Mouse (Mus musculus) spleen, adult 12 weeks (tissue): ENCODE data around the gene Srp54a.
"Not testable (repeated sequence)": the region's sequence is repeated elsewhere in the genome, so short reads cannot be mapped to it uniquely, and the experiment has no call there.

Experiments
- DNase-seq: peaks from one replicate; pipeline ENCODE4 v3.0.0; 2022; ENCODE audit warnings: low spot score

Srp54a gene

DNA sequence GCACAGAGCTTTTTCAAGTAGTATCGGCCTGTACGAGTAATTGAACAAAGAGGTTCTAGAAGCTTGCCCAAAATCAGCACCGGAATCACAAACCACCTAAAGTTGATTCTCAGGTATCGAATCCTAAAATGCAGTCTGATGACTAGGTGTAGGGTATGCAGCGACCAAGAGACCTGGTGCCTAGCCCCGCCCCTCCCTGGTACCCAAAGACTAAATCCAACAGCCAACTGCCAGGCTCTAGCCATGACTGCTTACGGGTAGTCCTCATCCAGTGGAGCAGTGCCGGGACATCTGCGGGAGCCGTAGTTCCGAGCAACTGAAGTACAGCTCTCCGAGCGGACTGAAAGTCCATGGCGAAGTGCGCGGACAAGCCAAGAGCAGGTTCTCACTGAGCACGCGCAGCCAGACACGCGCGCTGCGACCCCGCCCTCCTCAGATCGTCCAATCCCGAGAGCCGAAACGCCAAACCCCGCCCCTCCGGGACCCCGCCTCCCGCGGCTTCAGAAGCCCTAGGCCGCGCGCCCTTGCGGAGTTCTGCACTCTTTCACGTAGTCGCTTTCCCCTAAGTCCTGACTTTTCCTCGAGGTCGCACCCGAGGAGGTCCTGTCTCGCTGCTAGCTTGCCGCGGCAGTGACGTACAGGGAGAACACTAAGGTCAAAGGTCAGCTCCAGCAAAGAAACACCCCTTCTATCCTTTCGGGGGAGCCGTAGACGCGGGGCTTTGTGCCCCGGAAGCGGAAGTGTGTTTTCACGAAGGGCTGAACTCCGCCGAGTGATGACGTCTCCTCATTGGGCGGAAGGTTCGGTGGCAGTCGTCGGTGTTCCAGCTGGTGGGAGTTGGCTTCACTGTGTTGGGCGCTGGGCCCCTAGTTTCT is at the start of gene Srp54a, which contains the start of gene 2700097O09Rik:
Gene Srp54a (plus strand): TSS at position 537 of the 875 bp plus-strand sequence.
Gene 2700097O09Rik (minus strand): TSS at position 385 of the 875 bp plus-strand sequence.
- DNase-seq, result peak; percentile 99

DNA sequence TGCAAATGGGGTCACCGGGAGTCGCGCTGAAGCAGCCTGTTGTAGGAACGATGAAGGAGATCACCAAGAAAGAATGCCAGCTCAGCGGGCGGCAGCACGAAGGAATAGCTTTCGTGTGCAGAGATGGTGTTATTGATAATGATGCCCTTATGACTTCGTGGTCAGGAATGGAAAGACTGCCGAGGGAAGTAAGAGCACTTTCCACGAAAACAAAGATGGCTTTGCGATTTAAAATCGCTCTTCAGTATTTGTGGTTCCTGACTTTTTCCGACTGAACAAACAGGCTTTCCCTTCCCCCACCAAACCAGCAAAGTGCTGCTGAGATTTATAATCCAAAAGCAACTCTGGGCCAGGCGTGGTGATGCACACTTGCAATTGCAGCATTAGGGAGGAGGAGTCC is 39.1 kb upstream of the Srp54a start:
- DNase-seq, result no peak

DNA sequence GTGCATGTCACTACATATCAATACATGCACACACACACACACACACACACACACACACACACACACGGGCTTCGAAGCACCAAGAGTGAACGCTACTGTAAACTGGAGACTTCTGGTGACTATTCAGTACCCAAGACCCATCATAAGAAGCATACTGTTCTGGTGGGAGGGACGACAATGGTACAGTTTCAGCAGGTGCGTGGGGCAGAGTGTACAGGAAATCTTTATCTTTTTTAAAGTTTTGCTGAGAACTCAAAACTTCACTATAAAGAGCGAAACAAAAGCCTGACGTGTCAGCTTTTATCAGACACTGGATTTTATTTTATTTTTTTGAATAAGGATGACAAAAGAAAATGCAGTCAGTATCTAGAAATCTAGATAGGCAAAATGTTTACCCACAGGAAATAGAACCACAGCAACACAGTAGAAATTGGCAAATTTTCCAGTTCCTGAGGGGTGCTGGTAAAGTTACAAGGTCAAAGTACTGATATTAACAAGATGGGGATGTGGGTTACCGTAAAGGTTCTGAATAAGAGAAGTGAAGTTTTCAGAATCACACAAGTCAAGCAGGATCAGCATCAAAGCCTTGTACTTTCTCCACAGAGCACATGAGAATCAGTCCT is 30.2 kb upstream of the Srp54a start:
- no peak for DNase-seq

DNA sequence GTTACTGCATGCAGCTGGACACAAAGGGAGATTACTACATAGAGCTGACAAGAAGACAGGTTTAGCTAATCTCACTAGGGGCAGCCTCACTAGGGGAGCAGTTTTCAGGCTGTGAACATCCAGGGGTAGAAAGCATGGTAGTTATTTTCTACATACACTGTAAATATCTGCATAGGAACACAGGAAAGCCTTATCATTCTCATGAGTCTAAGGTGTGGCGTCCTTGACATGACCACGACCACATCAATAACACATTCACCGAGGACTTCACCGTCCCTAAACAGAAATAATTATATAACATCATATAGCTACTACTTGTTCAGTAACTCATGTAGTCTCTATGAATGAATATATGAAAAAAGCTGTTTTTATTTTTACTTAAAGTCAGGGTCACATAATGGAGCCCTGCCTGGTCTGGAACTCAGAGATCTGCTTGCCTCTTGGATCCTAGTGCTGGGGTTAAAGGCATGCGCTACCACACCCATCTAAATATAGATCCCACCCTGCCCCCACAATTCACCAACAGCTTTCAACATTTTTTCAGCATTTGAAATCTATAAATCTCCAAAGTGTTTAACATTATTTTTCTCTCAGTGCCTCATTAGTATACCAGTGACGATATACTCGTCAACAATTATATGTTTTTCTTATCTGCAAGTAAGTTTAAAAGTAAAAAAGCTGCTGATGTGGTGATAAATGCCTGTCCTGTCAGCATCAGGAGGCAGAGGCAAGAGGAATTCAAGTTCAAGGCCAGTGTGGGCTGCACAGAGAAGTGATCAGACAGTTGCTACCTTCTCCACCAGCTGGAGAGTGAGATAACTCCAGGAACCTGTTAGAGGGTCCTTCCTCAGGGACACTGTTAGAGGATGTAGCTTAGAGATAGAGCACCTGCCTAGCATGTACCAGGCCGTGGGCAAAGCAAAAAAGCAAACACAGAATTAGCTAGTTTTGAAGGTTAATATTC is 28.6 kb upstream of the Srp54a start:
- DNase-seq, result peak; percentile 21

DNA sequence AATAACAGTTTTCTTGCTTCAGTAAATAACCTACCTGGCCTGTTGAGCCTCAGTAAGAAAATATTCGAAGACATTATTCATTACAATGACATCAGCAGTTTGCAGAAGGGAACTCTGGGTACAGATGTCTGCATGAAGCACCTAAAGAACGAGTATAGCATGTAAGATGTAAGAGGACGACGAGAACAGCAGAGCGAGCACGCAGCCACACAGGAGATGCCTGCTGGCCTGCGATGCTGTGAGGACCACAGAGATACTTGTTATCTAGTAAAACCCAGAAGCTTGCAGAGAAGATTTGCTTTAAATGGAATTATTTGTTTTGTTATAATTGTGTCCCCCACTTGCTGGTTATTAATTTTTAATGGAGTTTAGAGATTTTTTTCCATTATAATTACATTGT is 26.8 kb upstream of the Srp54a start:
- DNase-seq, result no peak

DNA sequence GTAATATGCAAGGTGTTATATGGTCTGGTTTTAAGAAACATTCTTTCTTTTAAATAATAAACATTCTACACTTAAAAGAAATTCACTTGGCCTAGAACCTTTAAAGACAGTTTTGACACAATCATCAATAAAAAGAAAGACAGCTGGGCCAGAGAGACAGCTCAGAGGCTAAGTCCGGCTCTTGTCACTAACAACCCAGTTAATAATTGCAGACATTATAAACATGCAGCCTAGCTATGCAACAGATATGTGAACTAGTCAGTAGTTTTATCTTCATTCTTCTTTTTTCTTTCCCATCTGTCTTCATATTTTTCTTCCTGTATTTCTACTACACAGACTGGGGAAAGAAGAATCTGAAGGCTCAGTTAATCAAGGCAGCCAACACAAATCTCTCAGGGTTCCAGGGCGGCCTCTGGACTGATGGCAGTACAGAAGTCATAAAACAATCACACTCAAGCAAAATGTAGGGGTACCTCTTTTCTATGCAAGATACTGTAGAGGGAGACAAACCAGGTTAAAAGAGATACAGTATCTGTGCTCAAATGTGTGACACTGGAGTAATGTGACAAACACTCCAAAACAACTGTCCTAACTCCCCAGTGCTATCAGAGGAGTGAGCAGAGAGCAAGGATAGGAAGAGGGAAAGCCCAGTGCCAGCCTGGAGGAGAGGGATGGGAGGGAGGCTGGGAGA is 25.4 kb upstream of the Srp54a start:
- DNase-seq, result no peak

DNA sequence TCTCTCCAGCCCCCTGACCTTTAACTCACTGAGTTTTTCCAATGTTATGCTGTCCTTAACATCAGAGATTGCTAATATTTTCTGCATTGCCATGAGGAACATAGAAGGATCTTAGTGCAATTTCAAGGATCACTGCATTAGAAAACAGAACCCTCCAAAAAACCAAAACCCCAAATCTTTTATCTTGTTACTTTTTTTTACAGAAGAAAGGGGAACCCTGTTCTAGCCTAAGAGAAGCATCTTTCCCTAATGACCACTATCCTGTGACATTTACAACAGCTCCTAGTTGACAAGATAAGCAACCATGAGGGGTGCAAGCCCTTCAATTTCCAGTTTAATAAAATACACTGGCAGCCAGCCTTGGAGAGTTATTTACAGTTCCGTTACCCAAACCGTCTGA is 23.4 kb upstream of the Srp54a start:
- no peak for DNase-seq

DNA sequence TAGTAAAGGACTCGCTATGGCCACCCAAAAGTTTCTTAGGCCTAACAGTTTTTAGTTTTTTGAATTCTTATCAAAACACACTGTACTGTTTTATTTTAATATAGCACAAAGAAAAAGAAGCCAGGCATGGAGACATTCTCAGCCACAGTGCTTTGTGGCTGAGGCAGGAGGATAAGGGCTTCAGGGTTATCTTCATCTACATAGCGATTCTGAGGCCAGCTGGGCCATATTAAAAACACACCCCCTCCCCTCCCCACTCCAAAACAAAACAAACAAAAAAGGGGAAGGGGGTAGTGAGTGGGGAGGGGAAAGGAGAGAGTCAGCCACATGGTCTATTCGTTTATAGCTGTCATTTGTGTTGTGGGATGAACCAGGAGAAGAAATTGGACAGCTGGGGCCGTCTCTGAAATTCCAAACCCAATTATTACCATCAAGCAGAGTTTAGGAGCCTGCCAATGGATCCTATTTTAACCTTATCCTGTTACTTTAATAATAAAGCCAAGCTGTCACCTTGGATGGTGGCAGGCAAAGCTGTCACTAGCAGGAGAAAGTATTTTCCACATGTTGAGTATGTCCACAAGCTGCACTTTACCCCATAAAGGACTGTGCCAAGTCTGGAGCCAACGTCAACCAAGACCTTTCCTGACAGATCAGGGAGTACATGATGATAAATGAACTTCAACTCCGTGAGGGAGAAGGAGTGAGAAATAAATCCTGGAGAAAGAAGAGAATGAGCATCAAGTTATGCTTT is 21.0 kb upstream of the Srp54a start:
- DNase-seq, result no peak

DNA sequence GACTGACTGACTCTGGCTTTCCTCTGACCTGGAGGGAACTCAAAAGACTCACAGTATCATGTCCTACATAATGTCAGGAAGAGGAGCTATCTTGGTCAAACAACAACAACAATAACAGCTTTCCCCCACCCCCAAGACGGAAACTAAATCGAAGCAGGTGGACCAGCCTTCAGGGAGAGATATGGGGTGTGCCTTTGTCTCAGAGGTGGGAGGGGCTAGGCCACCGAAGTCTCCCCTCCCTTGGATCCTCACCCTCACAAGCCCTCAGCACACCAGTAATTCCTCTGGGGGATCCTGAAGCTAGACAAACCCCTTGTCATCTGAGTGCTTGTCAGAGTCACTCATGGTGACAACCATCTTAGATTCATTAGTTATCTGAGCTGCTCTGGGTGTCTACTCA is 20.2 kb upstream of the Srp54a start:
- DNase-seq, result no peak

DNA sequence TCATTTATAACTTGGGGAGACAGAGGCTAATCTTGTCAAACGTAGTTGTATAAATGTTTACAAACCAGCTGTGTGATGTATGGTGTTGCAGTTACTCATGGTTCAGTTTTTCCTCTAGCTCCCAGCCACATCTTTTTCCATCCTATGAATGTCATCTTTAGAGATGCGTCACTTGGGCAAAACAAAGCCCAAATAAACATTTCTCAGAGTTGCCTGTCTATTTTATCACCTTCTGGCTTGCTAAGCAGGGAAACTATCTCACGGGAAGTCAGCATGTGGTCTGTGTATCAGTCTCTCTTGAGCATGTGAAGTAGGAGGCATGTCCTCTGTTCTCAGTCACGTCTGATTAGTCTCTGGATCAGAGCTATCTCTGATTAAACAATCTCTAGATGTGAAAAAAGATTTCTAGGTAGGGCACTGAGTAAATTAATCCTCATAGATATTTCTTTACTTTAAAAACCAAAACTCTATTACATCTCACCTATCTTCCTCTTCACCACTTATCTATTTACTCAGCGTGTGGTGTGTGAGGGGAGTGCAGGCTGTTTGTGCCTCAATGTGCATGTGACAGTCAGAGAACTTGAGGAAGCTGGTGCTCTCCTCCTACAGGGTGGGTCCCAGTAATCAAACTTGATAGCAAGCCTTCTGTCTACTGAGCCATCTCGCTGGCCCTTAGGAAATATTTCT is 19.7 kb upstream of the Srp54a start:
- no peak for DNase-seq

DNA sequence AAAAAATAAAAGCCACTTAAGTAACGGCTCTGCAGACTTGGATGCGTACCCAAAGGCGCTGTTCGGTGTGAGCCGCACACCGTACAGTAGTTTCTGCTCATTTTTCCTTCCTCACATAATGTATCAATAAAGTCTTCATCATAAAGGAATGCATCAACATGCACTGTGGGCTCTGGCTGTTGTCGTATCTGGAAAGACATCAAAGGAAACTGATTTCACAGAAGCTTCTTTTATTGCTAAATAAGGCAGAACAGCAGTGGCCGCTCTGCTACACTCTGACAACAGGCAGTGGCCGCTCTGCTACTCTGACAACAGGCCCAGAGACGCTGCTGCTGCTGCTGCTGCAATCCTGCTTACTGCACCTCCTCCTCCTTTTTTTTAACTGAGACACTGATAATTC is 19.1 kb upstream of the Srp54a start:
- no peak for DNase-seq

DNA sequence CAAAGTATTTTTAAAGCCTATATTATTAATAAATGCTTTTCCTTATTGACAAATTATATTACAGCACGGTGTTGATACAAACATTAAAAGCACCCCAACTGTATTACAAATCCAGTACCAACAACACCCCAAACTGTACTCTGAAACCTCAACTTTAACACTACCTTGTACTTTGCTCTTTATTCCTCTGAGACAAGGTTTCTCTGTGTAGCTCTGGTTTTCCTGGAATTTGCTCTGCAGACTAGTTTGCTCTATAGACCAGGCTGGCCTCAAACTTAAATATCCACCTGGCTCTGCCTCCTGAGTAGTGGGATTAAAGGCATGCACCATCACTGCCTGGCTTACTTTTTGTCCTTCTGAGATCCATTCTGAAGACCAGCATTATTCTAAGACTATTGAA is 17.9 kb upstream of the Srp54a start:
- no peak for DNase-seq

DNA sequence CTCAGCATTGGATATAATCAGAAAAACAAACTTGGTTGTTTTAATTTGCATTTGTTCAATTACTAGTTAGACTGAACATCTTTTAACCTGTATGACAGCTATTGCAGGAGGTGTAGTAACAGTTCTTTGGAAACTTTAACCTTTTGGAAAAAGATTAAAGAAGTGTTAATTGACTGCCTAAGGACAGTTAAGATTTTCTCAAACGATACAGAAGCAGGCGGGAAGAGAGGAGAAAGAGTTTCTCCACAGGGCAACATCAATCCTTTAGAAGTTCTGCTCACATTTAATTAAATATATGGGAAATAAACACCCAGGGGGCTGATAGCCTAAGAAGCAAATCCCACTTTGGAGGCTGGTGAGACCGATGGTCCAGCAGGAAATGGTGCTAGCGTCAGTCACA is 7.6 kb upstream of the Srp54a start:
- no peak for DNase-seq

DNA sequence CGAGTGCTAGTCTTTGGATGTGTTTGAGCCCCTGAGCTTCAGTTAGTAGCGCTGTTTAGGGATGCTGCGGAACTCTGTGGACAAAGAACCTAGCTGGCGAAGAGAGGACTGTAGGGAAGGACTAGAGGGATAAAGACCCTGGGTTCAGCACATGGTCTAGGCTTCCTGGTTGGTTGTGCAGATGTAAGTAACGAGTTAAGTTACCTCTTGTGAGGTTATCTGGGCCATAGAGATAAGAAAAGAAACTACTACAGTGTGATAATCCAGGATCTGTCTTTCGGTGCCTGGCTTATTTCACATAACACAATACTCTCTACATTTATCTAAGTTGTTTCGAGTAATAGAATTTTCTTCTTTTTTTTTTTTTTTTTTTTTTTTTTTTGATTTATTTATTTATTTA is 6.4 kb upstream of the Srp54a start:
- no peak for DNase-seq

DNA sequence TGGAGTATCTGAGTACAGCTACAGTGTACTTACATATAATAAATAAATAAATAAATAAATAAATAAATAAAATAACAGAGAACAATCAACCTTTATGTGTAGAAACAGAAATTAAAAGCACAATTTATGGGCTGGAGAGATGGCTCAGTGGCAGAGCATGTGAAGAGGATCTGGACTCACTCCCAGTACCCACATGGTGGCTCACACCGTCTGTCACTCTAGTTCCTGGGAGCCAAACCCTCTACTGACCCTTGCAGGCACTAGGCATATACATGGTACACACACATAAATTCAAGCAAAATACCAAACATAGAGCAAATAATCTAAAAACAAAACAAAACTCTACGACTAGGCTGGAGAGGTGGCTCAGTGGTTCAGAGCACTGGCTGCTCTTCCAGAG is 4.8 kb upstream of the Srp54a start:
- DNase-seq, result no peak

DNA sequence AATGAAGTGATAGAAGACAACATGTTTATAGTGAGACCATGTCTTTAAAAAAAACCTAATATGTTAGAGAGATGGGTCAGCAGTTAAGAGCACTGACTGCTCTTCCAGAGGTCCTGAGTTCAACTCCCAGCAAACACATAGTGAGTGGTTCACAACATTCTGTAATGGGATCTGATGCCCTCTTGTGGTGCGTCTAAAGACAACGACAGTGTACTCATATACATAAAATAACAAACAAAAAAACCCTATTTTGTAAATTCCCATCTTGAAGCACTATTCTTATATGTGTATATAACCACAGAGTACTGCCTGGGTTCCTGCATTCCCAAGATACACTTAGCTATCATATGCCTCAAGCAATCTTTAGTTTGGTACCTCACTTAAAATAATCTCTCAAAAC is 1.4 kb upstream of the Srp54a start:
- DNase-seq, result not testable (repeated sequence)

DNA sequence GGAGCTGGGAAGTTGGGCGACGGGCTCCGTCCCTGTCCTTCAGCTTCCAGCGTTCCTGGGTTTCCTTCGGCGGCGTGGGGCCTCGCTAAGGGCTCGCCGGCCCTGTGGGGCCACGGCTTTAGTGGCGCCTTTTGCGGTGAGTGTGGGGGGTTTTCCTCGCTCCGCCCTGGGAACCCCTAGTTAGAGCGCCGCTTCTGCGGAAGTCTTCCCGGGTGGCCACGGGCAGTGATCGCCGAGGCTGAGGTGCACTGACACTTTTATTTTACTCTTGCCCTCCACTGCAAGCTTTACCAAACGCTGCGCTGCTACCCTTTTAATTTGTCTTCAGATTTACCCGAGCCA is 510 bp downstream of the Srp54a start:
- not testable (repeated sequence) for DNase-seq

DNA sequence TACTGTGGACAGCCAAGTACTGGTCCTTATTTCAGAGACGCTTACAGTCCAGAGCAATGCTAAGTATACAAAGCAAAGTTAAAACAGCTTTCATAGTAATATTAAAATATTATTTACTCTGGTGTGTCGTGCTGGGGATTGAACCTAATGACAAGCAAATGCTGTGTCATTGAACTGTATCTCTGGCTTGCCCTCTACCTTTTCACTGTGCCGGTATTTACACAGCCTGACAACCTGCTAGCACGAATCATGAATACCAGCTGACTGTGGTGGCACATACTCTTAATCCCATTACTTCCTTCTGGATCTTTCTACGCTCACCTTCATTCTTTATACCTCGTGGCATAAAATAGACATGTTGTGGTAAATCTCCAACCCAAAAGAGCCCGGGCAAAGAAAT is 12.1 kb downstream of the Srp54a start:
- DNase-seq, result not testable (repeated sequence)

DNA sequence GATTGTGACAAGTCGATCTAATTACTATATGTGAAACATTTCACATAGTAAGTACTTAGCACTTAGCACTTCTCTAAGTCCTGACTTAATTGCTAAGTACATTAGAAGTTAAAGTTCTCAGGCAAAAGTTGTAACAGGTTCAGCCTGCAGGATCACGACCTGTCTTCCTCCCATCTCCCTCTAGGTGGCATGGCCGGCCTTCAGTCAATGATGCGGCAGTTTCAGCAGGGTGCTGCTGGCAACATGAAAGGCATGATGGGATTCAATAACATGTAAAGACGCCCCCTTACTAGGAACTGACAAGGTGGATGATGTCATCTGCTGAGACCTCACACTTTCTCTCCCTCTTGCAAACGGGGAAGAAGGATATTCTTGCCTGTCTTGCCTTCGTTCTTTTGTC is 32.6 kb downstream of the Srp54a start:
- DNase-seq, result not testable (repeated sequence)

DNA sequence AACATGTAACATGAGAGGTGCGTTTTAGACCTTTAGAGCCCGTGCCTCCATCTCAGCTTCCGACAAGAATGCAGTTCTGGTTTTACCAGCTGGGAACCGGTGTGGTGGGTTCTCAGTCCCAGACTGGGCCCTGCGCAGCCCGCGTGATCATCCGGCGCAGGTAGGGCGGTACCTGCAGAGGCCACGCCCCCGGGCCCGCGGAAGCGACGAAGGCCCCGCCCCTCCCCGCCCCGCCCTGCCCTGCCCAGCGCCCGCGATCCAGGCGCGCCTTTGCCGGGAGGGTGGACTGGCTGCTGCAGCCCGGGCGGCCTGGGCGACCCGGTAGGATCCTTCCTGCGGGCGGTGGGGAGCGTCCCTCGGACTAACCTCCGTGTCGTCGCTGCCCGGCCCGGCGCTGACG is 44.2 kb downstream of the Srp54a start, which contains the start of gene Fam177a:
Gene Fam177a (plus strand): TSS at position 228 of the 400 bp plus-strand sequence.
- DNase-seq, result not testable (repeated sequence)
